Mouse (Mus musculus): ENCODE data around the gene Setmar.

DNA sequence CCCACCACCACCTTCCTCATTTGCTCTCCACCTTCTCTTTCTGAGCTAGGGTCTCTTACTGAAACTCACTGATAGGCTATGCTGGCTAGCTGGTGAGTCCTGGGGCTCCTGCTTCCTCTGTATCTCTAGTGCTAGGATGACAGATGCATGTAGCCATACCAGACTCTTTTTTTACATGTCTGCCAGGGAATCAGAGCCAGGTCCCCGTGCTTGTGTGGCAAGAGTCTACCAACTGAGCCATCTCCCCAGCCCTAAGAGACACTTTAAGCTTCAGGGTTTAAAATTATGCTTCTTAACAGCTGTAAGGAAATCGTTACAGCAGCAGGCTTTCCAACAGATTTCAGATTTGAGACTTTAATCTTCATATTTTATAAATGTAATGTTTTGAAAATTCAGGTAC, 9.1 kb downstream of the Setmar start:
- TF ChIP-seq CTCF (IDR thresholded peaks at IDR 0.05; ENCODE audit: low read depth, low read length) (no peak), POLR2A (IDR thresholded peaks at IDR 0.05; ENCODE audit: extremely low read depth, insufficient read depth, low read length) (no peak)
